Mouse (Mus musculus): ENCODE measurements around the gene Dmbt1.
A peak's percentile ranks its signal among the peaks of the same experiment; 100 is the strongest.

- TF ChIP-seq CTCF (IDR thresholded peaks at IDR 0.05; ENCODE audit: borderline replicate concordance, extremely low read depth, insufficient read depth, insufficient read length) (peak; percentile 5; the same call in 1 of the 2 replicates), POLR2A (IDR thresholded peaks at IDR 0.05; ENCODE audit: borderline replicate concordance, extremely low read depth, insufficient read depth, insufficient read length, poor library complexity, severe bottlenecking) (no peak)
Observed at GRCm38 (mm10) chr7:131122210-131122807, 90.5 kb downstream of the Dmbt1 start.

Data from brain, embryonic 14.5 days (tissue).